Mouse (Mus musculus) hindbrain, embryonic 12.5 days (tissue): Measurements from ENCODE around the gene Tmem259. TPM values are rescaled to one million over a fixed set of nuclear protein-coding genes. Genes with fewer than 3 reads are reported as not detected.
A peak's percentile ranks its signal among the peaks of the same experiment; 100 is the strongest.

Experiments used
- ATAC-seq: fragments of 200-750 bp; cut with Nextera tagmentation; 2 replicates; pipeline ENCODE4 v1.8.0; 2017; ENCODE audit warnings: moderate TSS enrichment; ENCODE audit not compliant: low FRiP score
- H3K27ac ChIP-seq: fragments of 300-500 bp; sonication (generic); 2 replicates; pipeline ENCODE4 v1.5.1; 2016; ENCODE audit warnings: mild to moderate bottlenecking
- H3K27me3 ChIP-seq: fragments of 300-500 bp; sonication (generic); 2 replicates; pipeline ENCODE4 v1.6.1; 2016; ENCODE audit warnings: mild to moderate bottlenecking
- H3K36me3 ChIP-seq: fragments of 300-500 bp; sonication (generic); 2 replicates; pipeline ENCODE4 v1.6.1; 2016; ENCODE audit warnings: mild to moderate bottlenecking
- H3K4me1 ChIP-seq: fragments of 300-500 bp; sonication (generic); 2 replicates; pipeline ENCODE4 v1.6.1; 2016
- H3K4me2 ChIP-seq: fragments of 300-500 bp; sonication (generic); replicated peaks from 2 replicates; pipeline ENCODE4 v1.6.1; 2016; ENCODE audit warnings: mild to moderate bottlenecking
- H3K4me3 ChIP-seq: fragments of 300-500 bp; sonication (generic); 2 replicates; pipeline ENCODE4 v1.5.1; 2016; ENCODE audit warnings: mild to moderate bottlenecking
- H3K9ac ChIP-seq: fragments of 300-500 bp; sonication (generic); 2 replicates; pipeline ENCODE4 v1.6.1; 2016; ENCODE audit warnings: mild to moderate bottlenecking, moderate library complexity
- H3K9me3 ChIP-seq: fragments of 300-500 bp; sonication (generic); replicated peaks from 2 replicates; pipeline ENCODE4 v1.6.1; 2016; ENCODE audit warnings: mild to moderate bottlenecking
- WGBS: fragments of 180-500 bp; shearing (Covaris S2); methylation state at CpG from one replicate; pipeline ENCODE4 v1.1.7; 2016; 5-methylcytosine and 5-hydroxymethylcytosine counted together
- polyA plus RNA-seq: library from polyadenylated mRNA; unstranded; fragments of >200 nt; fragmentation: Nextera tagmentation; extraction: Ambion mirVana; gene quantifications from 2 replicates; pipeline ENCODE4 v1.2.1, GENCODE M21; 2016

Tmem259 gene
- polyA plus RNA-seq, 1 experiment from 2014 or later, result 25.5 TPM

GRCm38 (mm10) chr10:80014484-80015290 is 30.6 kb upstream of the Tmem259 start:
- Histone ChIP-seq H3K4me3 (no peak overlapping the region), H3K4me2 (no peak overlapping the region), H3K9me3 (peaks cover 22% of the 10 kb centered on the region), H3K9ac (no peak overlapping the region), H3K27ac (no peak overlapping the region), H3K27me3 (peaks cover 79% of the 10 kb centered on the region), H3K4me1 (peaks cover 5% of the 10 kb centered on the region), H3K36me3 (peaks cover 24% of the 10 kb centered on the region)
- WGBS, result 23% methylated on average over 28 of the region's 28 CpGs
- ATAC-seq, result no peak

- H3K36me3 ChIP-seq, result peaks cover 32% of the 10 kb centered on the region
- H3K27me3 ChIP-seq, result peaks cover 68% of the 10 kb centered on the region
- no peak overlapping the region for H3K4me3 ChIP-seq
- peaks cover 24% of the 10 kb centered on the region for H3K9me3 ChIP-seq
- WGBS, result 27% methylated on average over 25 of the region's 25 CpGs
- no peak overlapping the region for H3K27ac ChIP-seq
- H3K9ac ChIP-seq, result no peak overlapping the region
- H3K4me1 ChIP-seq, result no peaks in the 10 kb centered on the region
- H3K4me2 ChIP-seq, result no peak overlapping the region
- ATAC-seq, result no peak
These were observed 29.5 kb upstream of the Tmem259 start for GRCm38 (mm10) chr10:80013609-80014008.

- Histone ChIP-seq H3K9ac (no peak overlapping the region), H3K4me2 (no peak overlapping the region), H3K36me3 (peaks cover 32% of the 10 kb centered on the region), H3K27me3 (peaks cover 59% of the 10 kb centered on the region), H3K9me3 (peaks cover 24% of the 10 kb centered on the region), H3K4me3 (no peak overlapping the region), H3K27ac (no peak overlapping the region), H3K4me1 (no peaks in the 10 kb centered on the region)
- ATAC-seq, result no peak
- 88% methylated on average over 6 of the region's 6 CpGs for WGBS
These were observed 27.6 kb upstream of the Tmem259 start for GRCm38 (mm10) chr10:80011740-80012139.

DNA sequence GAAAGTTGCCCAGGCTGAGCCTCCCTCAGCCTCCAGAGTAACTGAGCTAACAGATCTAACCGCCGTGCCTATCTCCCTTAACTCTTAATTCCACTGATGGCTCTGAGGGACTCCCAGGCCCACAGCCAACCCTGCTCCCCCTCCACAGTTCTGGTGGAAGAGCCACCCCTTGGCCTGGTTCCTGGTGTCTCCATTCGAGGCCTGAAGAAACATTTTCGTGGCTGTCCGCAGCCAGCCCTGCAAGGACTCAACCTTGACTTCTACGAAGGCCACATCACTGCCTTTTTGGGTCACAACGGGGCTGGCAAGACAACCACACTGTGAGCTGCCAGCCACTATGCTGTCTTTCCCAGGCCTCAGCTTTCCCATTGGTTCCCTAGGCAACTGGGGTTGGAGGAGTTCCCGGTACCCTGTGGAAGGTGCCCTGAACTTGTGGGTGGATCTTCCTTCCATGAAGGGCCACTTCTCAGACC is 20.1 kb upstream of the Tmem259 start:
- no peak overlapping the region for H3K4me3 ChIP-seq
- H3K4me2 ChIP-seq, result no peak overlapping the region
- 90% methylated on average over 8 of the region's 8 CpGs for WGBS
- peaks cover 7% of the 10 kb centered on the region for H3K4me1 ChIP-seq
- H3K9ac ChIP-seq, result no peak overlapping the region
- no peak overlapping the region for H3K27ac ChIP-seq
- no peaks in the 10 kb centered on the region for H3K9me3 ChIP-seq
- peaks cover 36% of the 10 kb centered on the region for H3K27me3 ChIP-seq
- ATAC-seq, result no peak
- peaks cover 6% of the 10 kb centered on the region; the same call in 1 of the 2 replicates for H3K36me3 ChIP-seq

GRCm38 (mm10) chr10:80003374-80004232 is 19.5 kb upstream of the Tmem259 start:
- WGBS, result 57% methylated on average over 9 of the region's 9 CpGs

GRCm38 (mm10) chr10:80002829-80003228 is 18.7 kb upstream of the Tmem259 start:
- H3K4me1 ChIP-seq, result peaks cover 13% of the 10 kb centered on the region
- H3K9me3 ChIP-seq, result no peaks in the 10 kb centered on the region
- WGBS, result 14% methylated on average over 21 of the region's 21 CpGs
- ATAC-seq, result no peak
- H3K27me3 ChIP-seq, result peaks cover 46% of the 10 kb centered on the region
- 0 out of 2 replicates have a peak overlapping the region, but pooled peaks have one; percentile 35 for H3K9ac ChIP-seq
- no peak overlapping the region for H3K4me2 ChIP-seq
- no peak overlapping the region for H3K27ac ChIP-seq
- H3K36me3 ChIP-seq, result no peaks in the 10 kb centered on the region
- H3K4me3 ChIP-seq, result no peak overlapping the region

More at GRCm38 (mm10) chr10:80003374-80004232, 19.5 kb upstream of the Tmem259 start:
- Histone ChIP-seq H3K4me1 (peaks cover 7% of the 10 kb centered on the region), H3K4me2 (no peak overlapping the region), H3K27ac (no peak overlapping the region), H3K36me3 (no peaks in the 10 kb centered on the region), H3K27me3 (peaks cover 40% of the 10 kb centered on the region), H3K9me3 (no peaks in the 10 kb centered on the region), H3K9ac (no peak overlapping the region), H3K4me3 (no peak overlapping the region)
- no peak for ATAC-seq

GRCm38 (mm10) chr10:80001945-80002344 is 17.8 kb upstream of the Tmem259 start:
- Histone ChIP-seq H3K27ac (no peak overlapping the region), H3K4me2 (no peak overlapping the region), H3K4me1 (peaks cover 16% of the 10 kb centered on the region), H3K36me3 (no peaks in the 10 kb centered on the region), H3K9me3 (no peaks in the 10 kb centered on the region), H3K4me3 (no peak overlapping the region), H3K27me3 (peaks cover 46% of the 10 kb centered on the region), H3K9ac (no peak overlapping the region)
- 78% methylated on average over 9 of the region's 9 CpGs for whole genome bisulfite sequencing
- no peak for ATAC-seq

DNA sequence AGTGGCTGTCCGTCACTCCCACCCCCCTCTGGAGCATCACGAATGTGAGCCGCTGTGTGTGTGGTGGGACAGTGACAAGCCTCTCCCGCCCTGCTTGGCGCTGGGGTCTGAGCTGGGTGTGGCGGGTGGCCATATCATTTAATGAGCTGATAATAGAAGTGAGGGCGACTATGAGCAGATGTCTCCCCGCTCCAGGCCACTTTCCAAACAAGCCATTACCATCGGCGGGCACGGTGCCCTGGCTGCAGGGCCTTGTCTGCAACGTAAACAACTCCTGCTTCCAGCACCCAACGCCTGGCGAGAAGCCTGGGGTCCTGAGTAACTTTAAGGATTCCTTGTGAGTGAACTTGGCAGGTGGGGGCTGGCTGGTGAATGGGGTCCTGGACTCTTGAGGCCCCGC is 13.7 kb upstream of the Tmem259 start:
- Histone ChIP-seq H3K9ac (peak overlapping the region; percentile 55), H3K27me3 (peaks cover 29% of the 10 kb centered on the region), H3K27ac (peak overlapping the region; percentile 55; the same call in 1 of the 2 replicates), H3K36me3 (no peaks in the 10 kb centered on the region), H3K9me3 (no peaks in the 10 kb centered on the region), H3K4me3 (peak overlapping the region; percentile 47), H3K4me2 (peak overlapping the region; percentile 76), H3K4me1 (peaks cover 13% of the 10 kb centered on the region)
- ATAC-seq, result peak; percentile 38
- WGBS, result 11% methylated on average over 15 of the region's 15 CpGs

- Histone ChIP-seq H3K4me2 (peak overlapping the region; percentile 76), H3K9ac (peak overlapping the region; percentile 55), H3K4me1 (peaks cover 12% of the 10 kb centered on the region), H3K4me3 (peak overlapping the region; percentile 47), H3K27ac (peak overlapping the region; percentile 75), H3K36me3 (no peaks in the 10 kb centered on the region), H3K9me3 (no peaks in the 10 kb centered on the region), H3K27me3 (peaks cover 23% of the 10 kb centered on the region)
- peak; percentile 83 for ATAC-seq
- WGBS, result under 1% methylated on average over 35 of the region's 35 CpGs
These were observed 13.1 kb upstream of the Tmem259 start for GRCm38 (mm10) chr10:79997034-79997760.

DNA sequence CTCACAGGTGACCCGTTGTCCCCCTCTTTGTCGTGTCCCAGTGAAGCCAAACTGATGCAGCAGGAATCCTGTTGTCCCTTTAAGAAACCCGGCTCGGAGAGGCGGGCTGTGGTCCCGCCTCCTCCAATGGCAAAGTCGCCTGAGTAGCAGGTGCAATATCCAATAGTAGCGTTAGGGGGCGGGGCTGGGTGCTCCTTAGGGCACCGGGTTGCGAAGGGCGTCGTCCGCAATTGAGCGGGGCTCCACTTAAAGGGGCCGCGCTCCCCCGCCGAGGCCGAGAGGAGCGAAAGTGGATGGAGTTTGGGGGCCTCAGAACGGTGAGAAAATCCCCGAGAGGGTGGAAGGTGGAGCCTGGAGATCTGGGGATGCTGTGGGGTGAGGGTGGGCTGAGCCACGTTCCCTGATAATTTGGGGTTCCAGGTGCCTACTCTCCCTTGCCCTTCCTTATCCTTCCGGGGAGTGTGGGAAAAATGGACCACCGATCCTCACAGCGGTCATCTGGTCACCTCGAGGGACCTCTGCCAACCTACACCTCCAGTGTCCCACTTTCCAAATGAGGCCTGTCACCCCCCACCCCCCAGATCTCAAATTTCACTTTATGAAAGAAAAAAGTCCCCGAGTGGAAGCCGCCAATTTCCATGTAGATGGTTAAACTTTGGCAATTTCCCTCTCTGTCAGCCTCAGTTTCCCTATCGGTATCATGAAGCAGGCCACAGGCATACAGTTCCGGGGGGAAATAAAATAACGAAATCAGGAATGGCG is 12.3 kb upstream of the Tmem259 start, which contains the start of gene Abca7:
Gene Abca7, plus strand, starts transcription at position 223 of the 762 bp plus-strand sequence.
- peak within 1 kb of the TSS; percentile 76 for H3K4me2 ChIP-seq
- ATAC-seq, result peak; percentile 87
- peak within 1 kb of the TSS; percentile 75 for H3K27ac ChIP-seq
- H3K36me3 ChIP-seq, result no peaks in the 10 kb centered on the region
- peak within 1 kb of the TSS; percentile 44 for H3K9ac ChIP-seq
- H3K4me1 ChIP-seq, result peaks cover 12% of the 10 kb centered on the region
- H3K9me3 ChIP-seq, result 0 out of 2 replicates have a peak, but pooled peaks cover 3% of the 10 kb centered on the region
- H3K27me3 ChIP-seq, result peaks cover 16% of the 10 kb centered on the region
- peak within 1 kb of the TSS; percentile 47 for H3K4me3 ChIP-seq
- WGBS, result under 1% methylated on average over 34 of the region's 34 CpGs

DNA sequence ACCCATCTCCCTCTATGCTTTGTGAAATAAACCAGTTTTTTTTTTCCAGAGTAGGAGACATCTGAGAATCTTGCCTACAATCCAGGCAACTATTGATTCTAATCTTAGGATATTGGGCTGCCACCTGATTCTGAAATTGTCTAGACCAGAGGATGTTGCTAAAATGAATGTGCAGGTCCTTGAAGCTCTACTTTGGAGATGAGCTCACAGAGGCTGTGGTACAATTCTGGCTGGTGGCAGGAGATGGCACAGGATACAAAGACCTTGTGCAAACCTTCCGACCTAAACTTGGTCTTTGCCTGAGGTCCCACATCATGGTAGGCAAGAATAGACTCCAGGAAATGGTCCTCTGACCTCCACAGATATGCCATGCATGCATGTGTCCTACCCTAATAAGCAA is 11.5 kb upstream of the Tmem259 start:
- ATAC-seq, result no peak
- H3K4me3 ChIP-seq, result no peak overlapping the region
- H3K9me3 ChIP-seq, result 0 out of 2 replicates have a peak, but pooled peaks cover 3% of the 10 kb centered on the region
- peaks cover 19% of the 10 kb centered on the region for H3K27me3 ChIP-seq
- 0 out of 2 replicates have a peak overlapping the region, but pooled peaks have one; percentile 76 for H3K4me2 ChIP-seq
- 79% methylated on average over 1 of the region's 1 CpGs for WGBS
- H3K4me1 ChIP-seq, result peaks cover 12% of the 10 kb centered on the region
- no peak overlapping the region for H3K27ac ChIP-seq
- H3K36me3 ChIP-seq, result no peaks in the 10 kb centered on the region
- H3K9ac ChIP-seq, result no peak overlapping the region
